Mouse (Mus musculus): ENCODE results near the gene Gm11060. TPM values are rescaled to one million over a fixed set of nuclear protein-coding genes. Genes with fewer than 3 reads are reported as not detected.

Gene Gm11060
- polyA plus RNA-seq, 1 experiment: not detected

- WGBS: 9% methylated on average over 12 of the region's 12 CpGs
- TF ChIP-seq POLR2A (IDR thresholded peaks at IDR 0.05; ENCODE audit: borderline replicate concordance, control insufficient read depth, low read depth, low read length) (no peak), CTCF (IDR thresholded peaks at IDR 0.05; ENCODE audit: control insufficient read depth, insufficient read depth, low read length) (no peak)
- no peak overlapping the region for H3K27ac ChIP-seq (ENCODE audit: control insufficient read depth, insufficient read depth, low read depth, low read length, poor library complexity)
- H3K4me1 ChIP-seq (ENCODE audit: control insufficient read depth, insufficient read depth, low read length): no peaks in the 10 kb centered on the region
- no peak overlapping the region for H3K4me3 ChIP-seq (replicated peaks; ENCODE audit: control insufficient read depth, low read depth, low read length)
These were observed 36.7 kb downstream of the Gm11060 start for GRCm38 (mm10) chr2:105128564-105128963.

- whole genome bisulfite sequencing: 3% methylated on average over 32 of the region's 32 CpGs
- no peak overlapping the region for H3K27ac ChIP-seq (ENCODE audit: control insufficient read depth, insufficient read depth, low read depth, low read length, poor library complexity)
- H3K4me1 ChIP-seq (ENCODE audit: control insufficient read depth, insufficient read depth, low read length): no peaks in the 10 kb centered on the region
- H3K4me3 ChIP-seq (replicated peaks; ENCODE audit: control insufficient read depth, low read depth, low read length): no peak overlapping the region
- TF ChIP-seq CTCF (IDR thresholded peaks at IDR 0.05; ENCODE audit: control insufficient read depth, insufficient read depth, low read length) (no peak), POLR2A (IDR thresholded peaks at IDR 0.05; ENCODE audit: borderline replicate concordance, control insufficient read depth, low read depth, low read length) (no peak)
These were observed 38.7 kb downstream of the Gm11060 start for GRCm38 (mm10) chr2:105130351-105131060.

GRCm38 (mm10) chr2:105131061-105131810 lies 39.4 kb downstream of the Gm11060 start:
- Histone ChIP-seq H3K4me1 (ENCODE audit: control insufficient read depth, insufficient read depth, low read length) (no peaks in the 10 kb centered on the region), H3K27ac (ENCODE audit: control insufficient read depth, insufficient read depth, low read depth, low read length, poor library complexity) (no peak overlapping the region), H3K4me3 (replicated peaks; ENCODE audit: control insufficient read depth, low read depth, low read length) (no peak overlapping the region)
- TF ChIP-seq POLR2A (IDR thresholded peaks at IDR 0.05; ENCODE audit: borderline replicate concordance, control insufficient read depth, low read depth, low read length): no peak
- no peak for TF ChIP-seq CTCF (IDR thresholded peaks at IDR 0.05; ENCODE audit: control insufficient read depth, insufficient read depth, low read length)
- 14% methylated on average over 12 of the region's 12 CpGs for WGBS

- Histone ChIP-seq H3K27ac (ENCODE audit: control insufficient read depth, insufficient read depth, low read depth, low read length, poor library complexity) (no peak overlapping the region), H3K4me3 (replicated peaks; ENCODE audit: control insufficient read depth, low read depth, low read length) (no peak overlapping the region), H3K4me1 (ENCODE audit: control insufficient read depth, insufficient read depth, low read length) (no peaks in the 10 kb centered on the region)
- WGBS: 6% methylated on average over 2 of the region's 2 CpGs
- TF ChIP-seq CTCF (IDR thresholded peaks at IDR 0.05; ENCODE audit: control insufficient read depth, insufficient read depth, low read length) (no peak), POLR2A (IDR thresholded peaks at IDR 0.05; ENCODE audit: borderline replicate concordance, control insufficient read depth, low read depth, low read length) (no peak)
These were observed 39.9 kb downstream of the Gm11060 start for GRCm38 (mm10) chr2:105131811-105132100.

- Histone ChIP-seq H3K4me3 (replicated peaks; ENCODE audit: control insufficient read depth, low read depth, low read length) (no peak overlapping the region), H3K4me1 (ENCODE audit: control insufficient read depth, insufficient read depth, low read length) (no peaks in the 10 kb centered on the region), H3K27ac (ENCODE audit: control insufficient read depth, insufficient read depth, low read depth, low read length, poor library complexity) (no peak overlapping the region)
- WGBS: 3% methylated on average over 17 of the region's 17 CpGs
- TF ChIP-seq POLR2A (IDR thresholded peaks at IDR 0.05; ENCODE audit: borderline replicate concordance, control insufficient read depth, low read depth, low read length) (no peak), CTCF (IDR thresholded peaks at IDR 0.05; ENCODE audit: control insufficient read depth, insufficient read depth, low read length) (no peak)
These were observed 40.5 kb downstream of the Gm11060 start for GRCm38 (mm10) chr2:105132300-105132699.

GRCm38 (mm10) chr2:105132933-105133795 lies 41.3 kb downstream of the Gm11060 start:
- no peak overlapping the region for H3K4me3 ChIP-seq (replicated peaks; ENCODE audit: control insufficient read depth, low read depth, low read length)
- H3K27ac ChIP-seq (ENCODE audit: control insufficient read depth, insufficient read depth, low read depth, low read length, poor library complexity): no peak overlapping the region
- TF ChIP-seq POLR2A (IDR thresholded peaks at IDR 0.05; ENCODE audit: borderline replicate concordance, control insufficient read depth, low read depth, low read length) (no peak), CTCF (IDR thresholded peaks at IDR 0.05; ENCODE audit: control insufficient read depth, insufficient read depth, low read length) (no peak)
- no peaks in the 10 kb centered on the region for H3K4me1 ChIP-seq (ENCODE audit: control insufficient read depth, insufficient read depth, low read length)
- 6% methylated on average over 43 of the region's 43 CpGs for WGBS

- no peak overlapping the region for H3K4me3 ChIP-seq (replicated peaks; ENCODE audit: control insufficient read depth, low read depth, low read length)
These were observed 42.5 kb downstream of the Gm11060 start for GRCm38 (mm10) chr2:105134296-105134695.

GRCm38 (mm10) chr2:105139471-105139870 lies 47.7 kb downstream of the Gm11060 start:
- no peak for TF ChIP-seq CTCF (IDR thresholded peaks at IDR 0.05; ENCODE audit: control insufficient read depth, insufficient read depth, low read length)
- no peak for TF ChIP-seq POLR2A (IDR thresholded peaks at IDR 0.05; ENCODE audit: borderline replicate concordance, control insufficient read depth, low read depth, low read length)
- H3K4me3 ChIP-seq (replicated peaks; ENCODE audit: control insufficient read depth, low read depth, low read length): no peak overlapping the region
- H3K27ac ChIP-seq (ENCODE audit: control insufficient read depth, insufficient read depth, low read depth, low read length, poor library complexity): no peak overlapping the region
- 62% methylated on average over 7 of the region's 7 CpGs for WGBS
- H3K4me1 ChIP-seq (ENCODE audit: control insufficient read depth, insufficient read depth, low read length): no peaks in the 10 kb centered on the region

More at GRCm38 (mm10) chr2:105134296-105134695, 42.5 kb downstream of the Gm11060 start:
- TF ChIP-seq CTCF (IDR thresholded peaks at IDR 0.05; ENCODE audit: control insufficient read depth, insufficient read depth, low read length): no peak
- no peak for TF ChIP-seq POLR2A (IDR thresholded peaks at IDR 0.05; ENCODE audit: borderline replicate concordance, control insufficient read depth, low read depth, low read length)
- Histone ChIP-seq H3K4me1 (ENCODE audit: control insufficient read depth, insufficient read depth, low read length) (no peaks in the 10 kb centered on the region), H3K27ac (ENCODE audit: control insufficient read depth, insufficient read depth, low read depth, low read length, poor library complexity) (no peak overlapping the region)
- WGBS: 6% methylated on average over 19 of the region's 19 CpGs

Measured in bone marrow, adult 2 months (tissue).